Mouse (Mus musculus) embryonic facial prominence, embryonic 10.5 days (tissue): ENCODE results near the gene 1110008P14Rik. TPM values are rescaled to one million over a fixed set of nuclear protein-coding genes. Genes with fewer than 3 reads are reported as not detected.

Experiments used
- DNase-seq: peaks from one replicate; pipeline ENCODE4 v3.0.0-alpha.2; 2017; ENCODE audit warnings: low spot score
- H3K27ac ChIP-seq: fragments of 300-500 bp; sonication (generic); replicated peaks from 2 replicates; pipeline ENCODE4 v1.5.1; 2016; ENCODE audit warnings: mild to moderate bottlenecking
- H3K27me3 ChIP-seq: fragments of 300-500 bp; sonication (generic); replicated peaks from 2 replicates; pipeline ENCODE4 v1.6.1; 2016; ENCODE audit warnings: low read depth, mild to moderate bottlenecking; ENCODE audit not compliant: poor library complexity, severe bottlenecking
- H3K36me3 ChIP-seq: fragments of 300-500 bp; sonication (generic); replicated peaks from 2 replicates; pipeline ENCODE4 v1.6.1; 2016; ENCODE audit warnings: mild to moderate bottlenecking, moderate library complexity
- H3K4me1 ChIP-seq: fragments of 300-500 bp; sonication (generic); 2 replicates; pipeline ENCODE4 v1.6.1; 2016
- H3K4me3 ChIP-seq: fragments of 300-500 bp; sonication (generic); 2 replicates; pipeline ENCODE4 v1.5.1; 2016; ENCODE audit warnings: mild to moderate bottlenecking, moderate library complexity
- H3K9me3 ChIP-seq: fragments of 300-500 bp; sonication (generic); 2 replicates; pipeline ENCODE4 v1.6.1; 2016; ENCODE audit warnings: mild to moderate bottlenecking
- WGBS: fragments of 180-500 bp; shearing (Covaris S2); methylation state at CpG from one replicate; pipeline ENCODE4 v1.1.7; 2016; 5-methylcytosine and 5-hydroxymethylcytosine counted together
- polyA plus RNA-seq: library from polyadenylated mRNA; unstranded; fragments of >200 nt; fragmentation: Nextera tagmentation; extraction: Ambion mirVana; gene quantifications from 2 replicates; pipeline ENCODE4 v1.2.1, GENCODE M21; 2016

1110008P14Rik gene
- polyA plus RNA-seq, 1 experiment from 2014 or later = 39.3 TPM

DNA sequence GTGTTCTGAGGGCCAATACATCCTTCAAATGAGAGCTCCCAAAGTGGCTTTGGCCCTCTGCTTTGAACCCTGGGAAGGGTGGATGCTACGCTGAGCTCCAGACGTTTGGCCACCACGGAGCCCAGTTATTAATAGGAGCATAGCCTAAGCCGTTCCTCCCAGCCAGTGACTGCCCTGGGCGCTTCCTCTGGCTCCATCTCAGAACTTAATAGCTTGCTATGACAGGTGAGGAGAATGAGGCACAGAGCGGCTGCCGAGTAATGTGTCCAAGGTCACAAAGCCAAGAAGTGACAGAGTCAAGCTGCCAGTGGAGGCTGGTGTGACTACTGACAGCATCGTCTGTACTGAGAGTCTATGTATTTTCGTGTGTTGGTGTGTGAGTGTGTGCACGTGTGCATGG, 25.5 kb downstream of the 1110008P14Rik start:
- no peak for DNase-seq
- 78% methylated on average over 10 of the region's 10 CpGs for WGBS
- Histone ChIP-seq H3K9me3 (no peaks in the 10 kb centered on the region), H3K4me3 (no peak overlapping the region), H3K27me3 (peaks cover 12% of the 10 kb centered on the region), H3K27ac (no peak overlapping the region), H3K4me1 (peaks cover 53% of the 10 kb centered on the region), H3K36me3 (no peaks in the 10 kb centered on the region)

DNA sequence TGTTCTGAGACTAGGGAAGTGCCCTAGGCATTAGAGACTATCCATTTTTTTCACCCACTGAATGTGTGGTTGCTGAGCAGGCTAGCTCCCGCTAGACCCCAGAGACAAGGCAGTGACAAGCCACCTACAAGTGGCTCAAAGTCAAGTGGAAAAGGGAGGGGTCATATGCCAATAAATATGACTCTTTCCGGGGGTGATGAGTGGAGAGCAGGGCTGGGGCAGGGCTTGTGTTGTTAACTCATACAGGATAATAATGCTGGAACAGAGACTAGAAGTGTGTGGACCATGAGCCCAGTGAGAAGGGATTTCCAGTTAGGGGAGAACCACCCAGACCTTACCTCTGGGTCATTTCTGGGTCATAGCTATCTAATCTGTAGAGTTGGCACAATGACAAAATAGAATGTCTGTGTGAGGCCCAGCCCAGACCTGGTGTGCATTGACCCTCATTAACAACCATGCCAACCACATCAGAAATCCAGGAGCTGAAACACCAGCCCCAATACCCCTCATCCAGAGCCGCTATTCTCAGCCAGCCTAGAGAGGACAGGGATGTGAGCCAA, 27.3 kb downstream of the 1110008P14Rik start:
- no peak for DNase-seq
- Histone ChIP-seq H3K4me1 (peaks cover 55% of the 10 kb centered on the region), H3K36me3 (peaks cover 13% of the 10 kb centered on the region), H3K4me3 (no peak overlapping the region), H3K27ac (no peak overlapping the region), H3K27me3 (peaks cover 21% of the 10 kb centered on the region), H3K9me3 (no peaks in the 10 kb centered on the region)
- WGBS = 89% methylated on average over 3 of the region's 3 CpGs

DNA sequence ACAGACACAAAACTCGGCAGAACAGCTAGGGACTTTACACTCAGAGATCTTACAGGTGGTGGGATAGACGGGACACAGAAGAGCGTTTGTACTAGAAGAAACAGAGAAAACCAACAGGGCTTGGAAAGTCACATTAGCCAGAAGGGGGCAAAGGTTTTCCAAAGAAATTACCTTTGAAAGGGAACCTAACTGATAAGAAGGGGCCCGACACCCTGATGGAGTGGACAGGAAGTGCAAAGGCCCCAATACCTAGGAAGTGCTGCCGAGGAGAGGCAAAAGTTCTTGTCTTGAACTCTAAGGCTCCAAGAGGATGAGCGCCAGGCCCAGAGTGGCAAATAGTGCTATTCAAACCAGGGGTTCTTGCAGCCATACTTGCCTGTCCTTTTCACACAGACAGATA, 27.9 kb downstream of the 1110008P14Rik start:
- peaks cover 53% of the 10 kb centered on the region for H3K4me1 ChIP-seq
- DNase-seq = no peak
- H3K36me3 ChIP-seq = peaks cover 19% of the 10 kb centered on the region
- H3K4me3 ChIP-seq = peak overlapping the region; percentile 79; the same call in 1 of the 2 replicates
- peaks cover 21% of the 10 kb centered on the region for H3K27me3 ChIP-seq
- 69% methylated on average over 6 of the region's 6 CpGs for WGBS
- H3K27ac ChIP-seq = peak overlapping the region; percentile 89; the same call in 1 of the 2 replicates
- H3K9me3 ChIP-seq = no peaks in the 10 kb centered on the region

DNA sequence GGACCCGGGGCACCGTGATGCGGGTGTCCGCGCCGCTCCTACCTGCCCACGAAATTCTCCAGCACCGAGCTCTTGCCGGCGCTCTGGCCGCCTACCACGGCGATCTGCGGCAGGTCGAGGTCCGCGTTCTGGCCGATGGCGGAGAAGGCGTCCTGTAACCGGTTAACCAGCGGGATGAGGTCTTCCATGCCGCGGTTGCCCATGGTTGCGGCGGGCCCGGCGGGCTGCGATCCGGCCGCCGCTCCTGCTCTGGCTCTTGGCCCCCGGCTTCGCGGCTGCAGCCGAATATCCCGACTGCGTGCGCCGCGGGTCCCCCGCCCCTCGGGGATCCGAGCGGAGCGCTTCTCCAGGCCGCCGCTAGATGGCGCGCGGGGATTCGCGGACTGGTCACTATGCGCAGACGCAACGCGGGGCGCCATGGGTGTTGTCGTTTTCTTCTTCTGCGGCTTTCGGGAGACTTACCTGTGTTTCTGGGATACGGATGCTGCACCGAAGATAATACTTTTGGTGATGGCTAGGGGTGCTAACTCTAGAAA, 28.7 kb downstream of the 1110008P14Rik start, which contains the start of gene Dnm1:
Dnm1 (minus strand) TSS at position 332 of the 536 bp plus-strand sequence.
- peaks cover 53% of the 10 kb centered on the region for H3K4me1 ChIP-seq

DNA sequence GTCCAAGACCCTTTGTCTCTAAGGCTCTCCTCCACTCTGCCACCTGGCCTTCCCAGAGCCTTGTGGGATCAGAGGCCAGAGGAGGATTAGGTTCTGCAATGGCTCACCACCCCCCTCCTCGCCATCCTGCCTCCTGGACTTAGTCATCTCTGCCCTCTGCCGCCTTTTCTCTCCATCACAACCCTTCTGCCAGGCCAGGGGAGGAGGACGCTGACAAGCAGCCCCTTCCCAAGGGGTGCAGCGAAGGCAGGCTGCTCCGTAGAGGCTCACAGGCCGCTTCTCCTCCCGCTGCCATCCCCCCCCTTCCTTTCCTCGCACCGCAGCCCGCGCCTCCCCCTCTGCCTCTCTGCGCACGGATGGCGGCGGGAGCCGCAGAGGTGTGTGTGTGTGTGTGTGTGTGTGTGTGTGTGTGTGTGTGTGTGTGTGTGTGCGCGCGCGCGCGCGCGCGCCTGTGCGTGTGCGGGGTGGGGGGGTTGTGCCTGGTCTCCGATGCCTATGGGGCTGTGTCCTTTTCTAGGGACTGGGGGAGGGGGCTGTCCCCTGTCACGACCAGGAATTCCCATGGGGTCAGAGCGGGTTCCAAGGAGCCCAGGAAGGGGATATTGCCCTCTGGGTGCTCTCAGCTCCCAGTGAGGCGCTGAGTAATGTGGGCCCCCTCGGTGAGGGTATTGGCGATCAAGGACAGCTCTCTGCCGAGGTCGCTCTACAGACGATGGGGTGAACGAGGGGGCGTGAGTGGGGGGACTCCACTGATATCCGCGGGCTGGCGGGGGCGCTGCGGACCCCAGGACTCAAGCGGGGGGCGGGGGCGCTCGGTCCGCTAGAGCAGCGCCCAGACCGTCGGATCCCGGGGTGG, 29.4 kb downstream of the 1110008P14Rik start, which contains the start of gene Ciz1:
Ciz1 (plus strand) TSS at position 177 of the 856 bp plus-strand sequence.
- DNase-seq = peak; percentile 72
- no peaks in the 10 kb centered on the region for H3K9me3 ChIP-seq
- peaks cover 49% of the 10 kb centered on the region for H3K4me1 ChIP-seq
- H3K27ac ChIP-seq = peak within 1 kb of the TSS; percentile 89
- peak within 1 kb of the TSS; percentile 79 for H3K4me3 ChIP-seq
- peaks cover 30% of the 10 kb centered on the region for H3K36me3 ChIP-seq
- peaks cover 21% of the 10 kb centered on the region for H3K27me3 ChIP-seq
- under 1% methylated on average over 52 of the region's 52 CpGs for WGBS

More for the DNA sequence above, 28.7 kb downstream of the 1110008P14Rik start, which contains the start of gene Dnm1:
- WGBS = under 1% methylated on average over 63 of the region's 63 CpGs
- Histone ChIP-seq H3K36me3 (peaks cover 27% of the 10 kb centered on the region), H3K4me3 (peak within 1 kb of the TSS; percentile 79), H3K27me3 (peaks cover 21% of the 10 kb centered on the region), H3K27ac (peak within 1 kb of the TSS; percentile 89), H3K9me3 (no peaks in the 10 kb centered on the region)
- DNase-seq = peak; percentile 95

DNA sequence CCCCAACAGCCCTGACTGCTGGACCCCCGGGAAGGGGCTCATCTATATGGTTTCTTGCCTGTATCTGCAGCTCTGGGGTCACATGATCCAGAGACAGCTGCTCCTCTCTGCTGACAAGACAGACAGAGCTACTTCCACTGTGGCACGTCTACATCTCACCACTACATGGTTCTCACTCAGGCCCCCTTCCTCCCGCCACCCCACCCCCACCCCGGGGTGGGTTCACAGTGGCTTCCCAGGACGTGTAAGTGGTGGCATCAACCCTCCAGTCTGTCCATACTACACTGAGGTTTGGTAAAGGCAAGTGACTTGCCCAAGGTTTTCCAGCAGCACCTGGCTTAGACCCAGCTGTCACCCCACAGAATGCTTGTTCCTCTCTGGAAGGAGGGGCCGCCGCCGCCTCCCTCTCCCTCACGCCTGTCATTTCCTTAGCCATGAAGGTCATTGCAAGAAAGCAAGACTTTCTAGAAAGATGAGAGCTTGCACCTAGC, 30.2 kb downstream of the 1110008P14Rik start:
- DNase-seq = no peak
- Histone ChIP-seq H3K27me3 (peaks cover 21% of the 10 kb centered on the region), H3K36me3 (peaks cover 36% of the 10 kb centered on the region), H3K27ac (peak overlapping the region; percentile 89), H3K9me3 (no peaks in the 10 kb centered on the region), H3K4me3 (peak overlapping the region; percentile 79), H3K4me1 (peaks cover 48% of the 10 kb centered on the region)
- WGBS = 57% methylated on average over 9 of the region's 9 CpGs

DNA sequence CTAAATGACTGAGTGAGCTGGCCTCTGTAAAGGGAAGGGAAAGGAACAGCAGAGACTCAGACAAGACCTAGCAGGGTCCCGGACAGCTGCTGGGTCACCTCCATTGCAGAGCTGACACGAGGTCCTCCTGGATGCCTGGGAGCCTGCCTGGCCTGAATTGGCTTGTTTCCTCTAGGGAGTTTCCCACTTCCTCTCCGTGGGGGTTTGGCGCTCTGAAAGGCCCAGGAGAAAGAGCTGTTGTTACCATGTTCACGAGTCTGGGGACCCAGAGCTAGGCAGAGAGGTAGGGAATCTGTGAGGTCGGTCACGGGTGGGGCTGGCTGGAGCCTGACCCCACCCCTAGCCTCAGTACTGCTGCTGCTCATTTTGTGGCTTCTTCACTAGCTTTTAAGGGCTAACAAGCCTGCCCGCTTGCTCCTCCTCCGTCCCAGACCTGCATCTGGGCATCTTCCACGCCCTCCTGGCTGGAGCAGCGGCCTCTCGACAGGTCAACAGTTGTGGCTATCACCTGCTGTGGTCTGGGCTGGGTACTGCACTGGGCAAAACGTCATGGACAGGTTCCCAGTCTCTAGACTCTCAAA, 31.2 kb downstream of the 1110008P14Rik start:
- WGBS = 53% methylated on average over 13 of the region's 13 CpGs
- Histone ChIP-seq H3K4me1 (peaks cover 48% of the 10 kb centered on the region), H3K9me3 (no peaks in the 10 kb centered on the region), H3K36me3 (peaks cover 39% of the 10 kb centered on the region), H3K4me3 (peak overlapping the region; percentile 79; the same call in 1 of the 2 replicates), H3K27me3 (peaks cover 21% of the 10 kb centered on the region), H3K27ac (0 out of 2 replicates have a peak overlapping the region, but pooled peaks have one; percentile 1)
- DNase-seq = no peak

GRCm38 (mm10) chr2:32349625-32350255, 32.0 kb downstream of the 1110008P14Rik start:
- peaks cover 44% of the 10 kb centered on the region for H3K36me3 ChIP-seq
- no peaks in the 10 kb centered on the region for H3K9me3 ChIP-seq
- no peak for DNase-seq
- no peak overlapping the region for H3K27ac ChIP-seq
- H3K4me3 ChIP-seq = 0 out of 2 replicates have a peak overlapping the region, but pooled peaks have one; percentile 8
- peaks cover 21% of the 10 kb centered on the region for H3K27me3 ChIP-seq
- WGBS = 57% methylated on average over 8 of the region's 8 CpGs
- H3K4me1 ChIP-seq = peaks cover 48% of the 10 kb centered on the region

- H3K4me1 ChIP-seq = peaks cover 41% of the 10 kb centered on the region
- H3K4me3 ChIP-seq = no peak overlapping the region
- no peak overlapping the region for H3K27ac ChIP-seq
- peaks cover 53% of the 10 kb centered on the region for H3K36me3 ChIP-seq
- no peak for DNase-seq
- no peaks in the 10 kb centered on the region for H3K9me3 ChIP-seq
- 88% methylated on average over 11 of the region's 11 CpGs for WGBS
- H3K27me3 ChIP-seq = peaks cover 21% of the 10 kb centered on the region
Observed at GRCm38 (mm10) chr2:32348311-32348710, 33.4 kb downstream of the 1110008P14Rik start.

DNA sequence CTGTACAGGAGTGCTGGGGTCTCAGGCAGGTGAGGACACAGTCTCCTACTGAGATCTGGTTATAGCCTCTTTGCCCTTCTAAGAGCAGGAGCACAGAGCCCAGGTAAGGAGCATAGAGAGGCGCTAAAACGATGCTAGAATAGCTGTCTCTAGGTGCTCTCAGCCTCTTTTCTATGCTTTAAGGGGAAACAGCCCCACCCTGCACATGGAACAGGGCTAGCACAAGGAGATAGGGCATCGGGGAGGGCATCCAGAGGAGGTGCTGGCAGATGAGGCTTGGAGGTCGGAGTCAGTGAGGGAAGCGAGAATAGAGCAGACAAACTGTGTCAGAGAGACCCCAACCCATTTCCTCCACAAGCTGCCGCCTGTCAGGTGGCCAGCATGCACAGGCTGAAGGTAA, 34.7 kb downstream of the 1110008P14Rik start:
- DNase-seq = no peak
- H3K27me3 ChIP-seq = peaks cover 17% of the 10 kb centered on the region
- peaks cover 36% of the 10 kb centered on the region for H3K4me1 ChIP-seq
- no peaks in the 10 kb centered on the region for H3K9me3 ChIP-seq
- H3K4me3 ChIP-seq = no peak overlapping the region
- 75% methylated on average over 6 of the region's 6 CpGs for WGBS
- no peak overlapping the region for H3K27ac ChIP-seq
- H3K36me3 ChIP-seq = peaks cover 58% of the 10 kb centered on the region

DNA sequence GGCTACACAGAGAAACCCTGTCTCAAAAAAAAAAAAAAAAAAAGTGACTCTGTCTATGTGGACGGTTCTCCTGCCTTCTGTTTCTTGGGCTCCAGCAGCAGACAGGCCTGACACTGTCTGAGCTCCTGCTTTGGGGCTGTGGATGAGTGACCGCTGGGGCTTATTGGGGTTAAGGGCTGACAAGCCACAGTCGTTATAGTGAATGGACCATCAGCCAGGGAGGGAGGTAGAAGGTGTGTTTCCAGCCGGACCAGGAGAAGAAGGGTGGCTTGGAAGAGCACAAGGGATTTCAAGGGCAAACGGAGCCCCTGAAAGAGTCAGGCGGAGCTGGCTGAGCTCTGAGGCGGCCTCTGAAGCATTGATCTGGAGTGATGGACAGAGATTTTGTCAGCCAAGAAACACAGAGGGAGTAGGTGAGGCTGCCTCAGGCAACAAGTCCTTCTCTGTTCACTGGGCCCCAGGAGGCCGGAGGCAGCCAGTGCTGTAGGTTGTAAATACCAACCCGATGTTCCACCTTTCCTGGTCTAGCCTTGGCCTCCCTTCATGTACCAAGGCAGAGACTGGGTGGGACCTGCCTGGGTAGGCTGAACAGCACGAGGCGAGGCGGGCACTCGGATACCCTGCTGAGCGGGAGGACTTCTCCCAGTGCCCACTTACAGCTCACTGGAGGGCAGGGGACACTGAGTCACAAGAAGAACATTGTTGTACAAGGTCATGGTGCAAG, 37.0 kb downstream of the 1110008P14Rik start:
- Histone ChIP-seq H3K27me3 (peaks cover 6% of the 10 kb centered on the region; the same call in 1 of the 2 replicates), H3K9me3 (no peaks in the 10 kb centered on the region), H3K36me3 (peaks cover 57% of the 10 kb centered on the region), H3K4me3 (no peak overlapping the region), H3K27ac (no peak overlapping the region), H3K4me1 (peaks cover 27% of the 10 kb centered on the region)
- 70% methylated on average over 14 of the region's 14 CpGs for WGBS
- DNase-seq = no peak
